Mouse (Mus musculus): ENCODE data around the gene Pias3. TPM values are rescaled to one million over a fixed set of nuclear protein-coding genes. Genes with fewer than 3 reads are reported as not detected.
A peak's percentile ranks its signal among the peaks of the same experiment; 100 is the strongest.
"Not testable (repeated sequence)": the region's sequence is repeated elsewhere in the genome, so short reads cannot be mapped to it uniquely, and the experiment has no call there.

Pias3 gene
- polyA plus RNA-seq, 1 experiment from 2014 or later, result 42.8 TPM

- H3K4me3 ChIP-seq (ENCODE audit: low read depth, low read length), result peak overlapping the region; percentile 85
- WGBS, result 46% methylated on average over 7 of the region's 7 CpGs
- H3K36me3 ChIP-seq (ENCODE audit: control insufficient read depth, insufficient read depth, low read length), result peaks cover 2% of the 10 kb centered on the region; the same call in 1 of the 2 replicates
- no peaks in the 10 kb centered on the region for H3K27me3 ChIP-seq (ENCODE audit: control insufficient read depth, insufficient read depth, low read length)
- DNase-seq (ENCODE audit: low spot score) (no peak), ATAC-seq (ENCODE audit: insufficient number of reproducible peaks, low FRiP score, low TSS enrichment, low read depth) (no peak)
- H3K4me2 ChIP-seq (ENCODE audit: low read depth, severe bottlenecking), result peak overlapping the region; percentile 51
- H3K4me1 ChIP-seq (ENCODE audit: control insufficient read depth, insufficient read depth, low read length), result peaks cover 8% of the 10 kb centered on the region; the same call in 1 of the 2 replicates
- H3K27ac ChIP-seq (replicated peaks; ENCODE audit: low read depth, low read length), result no peak overlapping the region
- H3K9me3 ChIP-seq (ENCODE audit: control insufficient read depth, low read length), result no peaks in the 10 kb centered on the region
- H3K9ac ChIP-seq (ENCODE audit: low read length), result peak overlapping the region; percentile 81
Observed at GRCm38 (mm10) chr3:96728634-96729402, 32.6 kb downstream of the Pias3 start.

- Histone ChIP-seq H3K9ac (ENCODE audit: low read length) (no peak overlapping the region), H3K36me3 (ENCODE audit: control insufficient read depth, insufficient read depth, low read length) (no peaks in the 10 kb centered on the region), H3K27ac (replicated peaks; ENCODE audit: low read depth, low read length) (no peak overlapping the region), H3K27me3 (ENCODE audit: control insufficient read depth, insufficient read depth, low read length) (no peaks in the 10 kb centered on the region), H3K4me1 (ENCODE audit: control insufficient read depth, insufficient read depth, low read length) (peaks cover 8% of the 10 kb centered on the region; the same call in 1 of the 2 replicates), H3K9me3 (ENCODE audit: control insufficient read depth, low read length) (no peaks in the 10 kb centered on the region), H3K4me2 (ENCODE audit: low read depth, severe bottlenecking) (no peak overlapping the region), H3K4me3 (ENCODE audit: low read depth, low read length) (no peak overlapping the region)
- ATAC-seq (ENCODE audit: insufficient number of reproducible peaks, low FRiP score, low TSS enrichment, low read depth), result no peak
- WGBS, result 37% methylated on average over 3 of the region's 3 CpGs
- no peak for DNase-seq (ENCODE audit: low spot score)
Observed at GRCm38 (mm10) chr3:96729403-96729784, 33.2 kb downstream of the Pias3 start.

GRCm38 (mm10) chr3:96730785-96731184 is 34.6 kb downstream of the Pias3 start:
- H3K9ac ChIP-seq (ENCODE audit: low read length), result no peak overlapping the region
- no peaks in the 10 kb centered on the region for H3K9me3 ChIP-seq (ENCODE audit: control insufficient read depth, low read length)
- no peak overlapping the region for H3K4me3 ChIP-seq (ENCODE audit: low read depth, low read length)
- WGBS, result 83% methylated on average over 5 of the region's 5 CpGs
- no peak overlapping the region for H3K27ac ChIP-seq (replicated peaks; ENCODE audit: low read depth, low read length)
- peaks cover 8% of the 10 kb centered on the region; the same call in 1 of the 2 replicates for H3K4me1 ChIP-seq (ENCODE audit: control insufficient read depth, insufficient read depth, low read length)
- H3K4me2 ChIP-seq (ENCODE audit: low read depth, severe bottlenecking), result no peak overlapping the region
- H3K36me3 ChIP-seq (ENCODE audit: control insufficient read depth, insufficient read depth, low read length), result no peaks in the 10 kb centered on the region
- DNase-seq (ENCODE audit: low spot score), result no peak
- ATAC-seq (ENCODE audit: insufficient number of reproducible peaks, low FRiP score, low TSS enrichment, low read depth), result no peak
- no peaks in the 10 kb centered on the region for H3K27me3 ChIP-seq (ENCODE audit: control insufficient read depth, insufficient read depth, low read length)

- Histone ChIP-seq H3K4me2 (ENCODE audit: low read depth, severe bottlenecking) (no peak overlapping the region), H3K4me1 (ENCODE audit: control insufficient read depth, insufficient read depth, low read length) (peaks cover 5% of the 10 kb centered on the region; the same call in 1 of the 2 replicates), H3K27ac (replicated peaks; ENCODE audit: low read depth, low read length) (no peak overlapping the region), H3K36me3 (ENCODE audit: control insufficient read depth, insufficient read depth, low read length) (no peaks in the 10 kb centered on the region), H3K9ac (ENCODE audit: low read length) (no peak overlapping the region), H3K4me3 (ENCODE audit: low read depth, low read length) (no peak overlapping the region), H3K9me3 (ENCODE audit: control insufficient read depth, low read length) (no peaks in the 10 kb centered on the region), H3K27me3 (ENCODE audit: control insufficient read depth, insufficient read depth, low read length) (no peaks in the 10 kb centered on the region)
- WGBS, result 93% methylated on average over 1 of the region's 1 CpGs
- DNase-seq (ENCODE audit: low spot score) (no peak), ATAC-seq (ENCODE audit: insufficient number of reproducible peaks, low FRiP score, low TSS enrichment, low read depth) (no peak)
Observed at GRCm38 (mm10) chr3:96733984-96734383, 37.8 kb downstream of the Pias3 start.

GRCm38 (mm10) chr3:96735200-96735599 is 39.0 kb downstream of the Pias3 start:
- ATAC-seq (ENCODE audit: insufficient number of reproducible peaks, low FRiP score, low TSS enrichment, low read depth) (no peak), DNase-seq (ENCODE audit: low spot score) (no peak)
- Histone ChIP-seq H3K27me3 (ENCODE audit: control insufficient read depth, insufficient read depth, low read length) (no peaks in the 10 kb centered on the region), H3K27ac (replicated peaks; ENCODE audit: low read depth, low read length) (no peak overlapping the region), H3K4me2 (ENCODE audit: low read depth, severe bottlenecking) (no peak overlapping the region), H3K9me3 (ENCODE audit: control insufficient read depth, low read length) (no peaks in the 10 kb centered on the region), H3K9ac (ENCODE audit: low read length) (no peak overlapping the region), H3K4me3 (ENCODE audit: low read depth, low read length) (no peak overlapping the region), H3K4me1 (ENCODE audit: control insufficient read depth, insufficient read depth, low read length) (no peaks in the 10 kb centered on the region), H3K36me3 (ENCODE audit: control insufficient read depth, insufficient read depth, low read length) (no peaks in the 10 kb centered on the region)
- 93% methylated on average over 2 of the region's 2 CpGs for WGBS

GRCm38 (mm10) chr3:96737013-96737740 is 41.0 kb downstream of the Pias3 start:
- Histone ChIP-seq H3K4me2 (ENCODE audit: low read depth, severe bottlenecking) (no peak overlapping the region), H3K27me3 (ENCODE audit: control insufficient read depth, insufficient read depth, low read length) (no peaks in the 10 kb centered on the region), H3K27ac (replicated peaks; ENCODE audit: low read depth, low read length) (no peak overlapping the region), H3K4me3 (ENCODE audit: low read depth, low read length) (no peak overlapping the region), H3K9me3 (ENCODE audit: control insufficient read depth, low read length) (no peaks in the 10 kb centered on the region), H3K4me1 (ENCODE audit: control insufficient read depth, insufficient read depth, low read length) (no peaks in the 10 kb centered on the region), H3K36me3 (ENCODE audit: control insufficient read depth, insufficient read depth, low read length) (no peaks in the 10 kb centered on the region), H3K9ac (ENCODE audit: low read length) (no peak overlapping the region)
- DNase-seq (ENCODE audit: low spot score) (no peak), ATAC-seq (ENCODE audit: insufficient number of reproducible peaks, low FRiP score, low TSS enrichment, low read depth) (no peak)
- 57% methylated on average over 1 of the region's 1 CpGs for WGBS

GRCm38 (mm10) chr3:96737995-96738394 is 41.8 kb downstream of the Pias3 start:
- no peak for ATAC-seq (ENCODE audit: insufficient number of reproducible peaks, low FRiP score, low TSS enrichment, low read depth)
- no peaks in the 10 kb centered on the region for H3K4me1 ChIP-seq (ENCODE audit: control insufficient read depth, insufficient read depth, low read length)
- no peak overlapping the region for H3K4me3 ChIP-seq (ENCODE audit: low read depth, low read length)
- no peaks in the 10 kb centered on the region for H3K36me3 ChIP-seq (ENCODE audit: control insufficient read depth, insufficient read depth, low read length)
- no peaks in the 10 kb centered on the region for H3K9me3 ChIP-seq (ENCODE audit: control insufficient read depth, low read length)
- DNase-seq (ENCODE audit: low spot score), result no peak
- H3K27ac ChIP-seq (replicated peaks; ENCODE audit: low read depth, low read length), result no peak overlapping the region
- no peak overlapping the region for H3K4me2 ChIP-seq (ENCODE audit: low read depth, severe bottlenecking)
- WGBS, result 86% methylated on average over 1 of the region's 1 CpGs
- H3K9ac ChIP-seq (ENCODE audit: low read length), result no peak overlapping the region
- no peaks in the 10 kb centered on the region for H3K27me3 ChIP-seq (ENCODE audit: control insufficient read depth, insufficient read depth, low read length)

- H3K4me3 ChIP-seq (ENCODE audit: low read depth, low read length); DNase-seq (ENCODE audit: low spot score); H3K4me2 ChIP-seq (ENCODE audit: low read depth, severe bottlenecking); H3K4me1 ChIP-seq (ENCODE audit: control insufficient read depth, insufficient read depth, low read length); H3K9me3 ChIP-seq (ENCODE audit: control insufficient read depth, low read length); H3K27ac ChIP-seq (replicated peaks; ENCODE audit: low read depth, low read length); H3K36me3 ChIP-seq (ENCODE audit: control insufficient read depth, insufficient read depth, low read length); H3K27me3 ChIP-seq (ENCODE audit: control insufficient read depth, insufficient read depth, low read length); ATAC-seq (ENCODE audit: insufficient number of reproducible peaks, low FRiP score, low TSS enrichment, low read depth); H3K9ac ChIP-seq (ENCODE audit: low read length): not testable (repeated sequence)
Observed at GRCm38 (mm10) chr3:96740279-96740678, 44.1 kb downstream of the Pias3 start.

Data from limb, embryonic 11.5 days (tissue).